Mouse (Mus musculus) heart, postnatal 36 days (tissue): ENCODE measurements at regions not wholly inside any gene's neighbourhood (a gene's known extent, or its start where the extent isn't known, plus 50 kb on each side); places are given as distances from the start of the nearest gene placed in this dataset.
A peak's percentile ranks its signal among the peaks of the same experiment; 100 is the strongest.

Source experiments
- DNase-seq, 2 experiments: peaks; one replicate each; pipeline ENCODE4 v3.0.0; 2021 to 2022
- intact Hi-C: fragments of 180-260 bp; cut with DNase I; formaldehyde crosslinking; loops from one replicate; pipeline ENCODE4 v1.15.1; 2025

- intact Hi-C loops = no loop called here
- DNase-seq = peak in 1 of 2 experiments; percentile 10
These were observed 227.3 kb downstream of the Gm11011 start for GRCm38 (mm10) chr2:169360272-169360671.

GRCm38 (mm10) chr2:169357400-169357799 lies 230.1 kb downstream of the Gm11011 start:
- intact Hi-C loops = no loop called here
- DNase-seq = peak in 1 of 2 experiments; percentile 7

- intact Hi-C loops = no loop called here
- DNase-seq = no peak
These were observed 236.0 kb downstream of the Gm11011 start for GRCm38 (mm10) chr2:169351547-169351946.

GRCm38 (mm10) chr2:169346107-169346506 lies 241.4 kb downstream of the Gm11011 start:
- no peak for DNase-seq
- intact Hi-C loops = no loop called here

GRCm38 (mm10) chr2:169319521-169319920 lies 268.0 kb downstream of the Gm11011 start:
- DNase-seq = no peak
- intact Hi-C loops = no loop called here

- intact Hi-C loops = no loop called here
- no peak for DNase-seq
These were observed 273.1 kb downstream of the Gm11011 start for GRCm38 (mm10) chr2:169314396-169314930.

GRCm38 (mm10) chr2:169311821-169312220 lies 275.7 kb downstream of the Gm11011 start:
- no peak for DNase-seq
- intact Hi-C loops = no loop called here

GRCm38 (mm10) chr2:169311356-169311755 lies 276.2 kb downstream of the Gm11011 start:
- DNase-seq = no peak
- intact Hi-C loops = no loop called here

- intact Hi-C loops = no loop called here
These were observed 283.2 kb downstream of the Gm11011 start for GRCm38 (mm10) chr2:169304360-169304759.

GRCm38 (mm10) chr2:169300966-169301365 lies 286.6 kb downstream of the Gm11011 start:
- intact Hi-C loops = no loop called here
- no peak for DNase-seq

More at GRCm38 (mm10) chr2:169304360-169304759, 283.2 kb downstream of the Gm11011 start:
- DNase-seq = no peak

GRCm38 (mm10) chr2:169300411-169300810 lies 287.1 kb downstream of the Gm11011 start:
- no peak for DNase-seq
- intact Hi-C loops = no loop called here

GRCm38 (mm10) chr2:169297841-169298627 lies 289.5 kb downstream of the Gm11011 start:
- intact Hi-C loops = no loop called here

GRCm38 (mm10) chr2:169297226-169297625 lies 290.3 kb downstream of the Gm11011 start:
- no peak for DNase-seq
- intact Hi-C loops = no loop called here

More at GRCm38 (mm10) chr2:169297841-169298627, 289.5 kb downstream of the Gm11011 start:
- DNase-seq = peak; percentile 16 to 25

GRCm38 (mm10) chr2:169293351-169293750 lies 294.2 kb downstream of the Gm11011 start:
- intact Hi-C loops = no loop called here
- DNase-seq = no peak

GRCm38 (mm10) chr2:169288891-169289605 lies 298.5 kb downstream of the Gm11011 start:
- no peak for DNase-seq
- intact Hi-C loops = no loop called here

GRCm38 (mm10) chr2:169286701-169287100 lies 300.8 kb downstream of the Gm11011 start:
- no peak for DNase-seq
- intact Hi-C loops = no loop called here

- DNase-seq = no peak
These were observed 304.9 kb downstream of the Gm11011 start for GRCm38 (mm10) chr2:169282508-169283117.

GRCm38 (mm10) chr2:169275371-169275770 lies 312.2 kb downstream of the Gm11011 start:
- intact Hi-C loops = no loop called here
- no peak for DNase-seq

More at GRCm38 (mm10) chr2:169282508-169283117, 304.9 kb downstream of the Gm11011 start:
- intact Hi-C loops = no loop called here

- DNase-seq = no peak
- intact Hi-C loops = no loop called here
These were observed 313.4 kb downstream of the Gm11011 start for GRCm38 (mm10) chr2:169274101-169274500.

GRCm38 (mm10) chr2:169272622-169273021 lies 314.9 kb downstream of the Gm11011 start:
- DNase-seq = no peak
- intact Hi-C loops = no loop called here

- DNase-seq = no peak
- intact Hi-C loops = no loop called here
These were observed 315.5 kb downstream of the Gm11011 start for GRCm38 (mm10) chr2:169272018-169272417.
